Mouse (Mus musculus): Measurements from ENCODE around the gene Ly6g5c.

- TF ChIP-seq POLR2A (IDR thresholded peaks at IDR 0.05; ENCODE audit: low read depth, low read length): no peak
- no peak for TF ChIP-seq SIN3A (IDR thresholded peaks at IDR 0.05; ENCODE audit: low read length)
- no peak for TF ChIP-seq CTCF (conservative IDR thresholded peaks at IDR 0.05 in 1 of 2, IDR thresholded peaks at IDR 0.05 in 1 of 2; ENCODE audit: low read depth in 2 of 2, low read length in 2 of 2)
- no peak for TF ChIP-seq POLR2AphosphoS2 (IDR thresholded peaks at IDR 0.05; ENCODE audit: low read depth, low read length)
- no peak for TF ChIP-seq RCOR1 (conservative IDR thresholded peaks at IDR 0.05; ENCODE audit: low read depth, low read length)
- no peak for TF ChIP-seq ZNF384 (IDR thresholded peaks at IDR 0.05; ENCODE audit: low read depth, low read length)
- TF ChIP-seq E2F4 (IDR thresholded peaks at IDR 0.05; ENCODE audit: insufficient replicate concordance, low read depth, low read length): no peak
- no peak for TF ChIP-seq MYC (IDR thresholded peaks at IDR 0.05; ENCODE audit: low read depth, low read length)
- no peak for TF ChIP-seq USF2 (conservative IDR thresholded peaks at IDR 0.05; ENCODE audit: low read depth, low read length)
- no peak for TF ChIP-seq SMC3 (IDR thresholded peaks at IDR 0.05; ENCODE audit: low read depth, low read length)
- TF ChIP-seq ZKSCAN1 (IDR thresholded peaks at IDR 0.05; ENCODE audit: borderline replicate concordance, low read depth, low read length): no peak
Observed at GRCm38 (mm10) chr17:35058316-35058715, 49.8 kb upstream of the Ly6g5c start.
